Mouse (Mus musculus): ENCODE results near the gene Gm10392.

DNA sequence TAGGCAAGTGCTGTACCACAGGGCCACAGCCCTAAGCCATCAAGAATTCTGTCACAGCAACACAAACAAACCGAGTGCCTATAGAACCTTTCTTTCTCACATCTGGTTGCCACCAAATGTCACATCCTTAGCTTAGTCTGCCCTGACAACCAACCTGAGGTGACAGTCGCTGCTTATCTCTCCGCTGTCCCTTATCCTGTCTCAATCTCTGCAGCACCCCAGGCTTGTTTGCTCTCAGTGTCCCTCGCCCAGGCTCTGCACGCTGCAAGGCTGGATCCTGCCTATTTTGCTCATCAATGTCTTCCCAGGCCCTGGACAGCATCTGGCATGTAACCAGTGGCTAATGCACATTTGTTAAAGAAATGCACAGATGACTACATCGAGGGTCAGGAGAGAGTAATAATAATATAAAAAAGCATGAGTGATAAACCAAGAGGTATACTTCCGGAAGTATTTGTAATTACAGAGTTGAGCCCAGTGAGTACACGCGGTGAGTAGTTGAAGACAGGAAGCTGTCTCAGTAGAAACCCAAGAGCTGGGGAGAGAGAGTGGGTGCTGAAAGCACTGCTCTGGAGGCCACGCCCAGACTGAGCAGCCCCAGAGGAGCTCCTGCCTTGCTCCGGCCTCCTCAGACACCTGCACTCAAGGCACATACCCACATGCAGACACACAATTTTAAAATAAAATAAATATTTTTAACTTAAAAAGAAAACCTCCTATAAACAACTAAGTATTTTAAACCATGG, 35.3 kb downstream of the Gm10392 start:
- TF ChIP-seq GATA1 (IDR thresholded peaks at IDR 0.05; ENCODE audit: borderline replicate concordance, low read length) (no peak), FLI1 (IDR thresholded peaks at IDR 0.05; ENCODE audit: low read length) (no peak)
